Mouse (Mus musculus) forebrain, embryonic 12.5 days (tissue): ENCODE measurements around the gene Gnas. TPM values are rescaled to one million over a fixed set of nuclear protein-coding genes. Genes with fewer than 3 reads are reported as not detected.

Source experiments
- microRNA counts: library from miRNA; unstranded; fragments of <30 nt; microRNA quantifications from one replicate; lab custom pipeline; 2017
- microRNA-seq: library from miRNA; unstranded; fragments of <30 nt; microRNA quantifications from one replicate; pipeline ENCODE4, GENCODE M21; 2017
- polyA plus RNA-seq: library from polyadenylated mRNA; unstranded; fragments of >200 nt; fragmentation: Nextera tagmentation; extraction: Ambion mirVana; gene quantifications from 2 replicates; pipeline ENCODE4 v1.2.1, GENCODE M21; 2016

Gene Gnas
- polyA plus RNA-seq, 1 experiment from 2014 or later: 1,309 TPM

MicroRNA genes within 50 kb of the gene (microRNA counts, 519-probe panel; counts per million panel counts)
- microRNA mmu-miR-296-3p (lab: Ali Mortazavi, UCI) (not detected), microRNA mmu-miR-296-5p (lab: Ali Mortazavi, UCI) (4,531 counts per million, percentile 56 among the panel's probes with 10 or more counts), microRNA mmu-miR-298 (lab: Ali Mortazavi, UCI) (1,522 counts per million, percentile 6 among the panel's probes with 10 or more counts)

Small RNA genes within 50 kb of the gene (microRNA-seq; reads per million reads assigned to microRNA genes)
- gene Gm27591: not detected
- gene Mir296: 7,575 reads per million, percentile 93 among the genes with 10 or more reads in this experiment
- gene Mir298: 5,692 reads per million, percentile 91 among the genes with 10 or more reads in this experiment

Other genes with a start within 250 kb of the Gnas start
- gene Stx16, start 208.0 kb upstream of the Gnas start, polyA plus RNA-seq: 15.1 and 15.3 TPM in 2 replicates
- 26.4 and 26.7 TPM in 2 replicates for gene Npepl1, start 174.0 kb upstream of the Gnas start, polyA plus RNA-seq
- 7.1 and 7.5 TPM in 2 replicates for gene Gm20721, start 62.4 kb downstream of the Gnas start, polyA plus RNA-seq
- 153 and 167 TPM in 2 replicates for gene Nelfcd, start 131.5 kb downstream of the Gnas start, polyA plus RNA-seq
- 63.5 and 66.0 TPM in 2 replicates for gene Ctsz, start 154.7 kb downstream of the Gnas start, polyA plus RNA-seq
- 2.2 and 3.0 TPM in 2 replicates for gene Tubb1, start 166.4 kb downstream of the Gnas start, polyA plus RNA-seq
- 735 and 766 TPM in 2 replicates for gene Atp5e, start 179.8 kb downstream of the Gnas start, polyA plus RNA-seq
- gene Prelid3b, start 188.8 kb downstream of the Gnas start, polyA plus RNA-seq: 114 TPM in 2 replicates